Mouse (Mus musculus): ENCODE data around the gene Kremen2. TPM values are rescaled to one million over a fixed set of nuclear protein-coding genes. Genes with fewer than 3 reads are reported as not detected.

Kremen2 gene
- polyA plus RNA-seq, 1 experiment: 0.96 TPM

DNA sequence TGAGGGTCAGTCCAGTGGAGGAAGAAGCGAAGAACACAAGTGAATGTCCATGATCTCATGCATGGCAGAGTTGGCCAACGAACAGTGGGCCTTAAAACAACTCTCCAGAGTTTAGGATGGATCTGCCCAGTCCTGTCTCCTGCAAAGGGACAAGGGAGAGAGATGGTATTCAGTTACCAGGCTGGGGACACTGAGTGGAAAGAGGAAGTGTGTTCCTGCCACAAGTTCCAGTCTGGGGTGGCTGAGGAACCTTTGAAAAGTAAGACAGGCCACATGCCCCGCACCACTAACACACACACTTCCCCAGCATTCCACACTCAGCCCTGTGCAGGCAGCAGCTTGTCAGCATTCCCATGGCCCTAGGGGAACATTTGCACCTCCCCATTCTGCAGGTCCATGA, 1.1 kb upstream of the Kremen2 start:
- H3K4me1 ChIP-seq (ENCODE audit: control insufficient read depth, insufficient read depth, low read length): no peaks in the 10 kb centered on the region
- no peak for TF ChIP-seq CTCF (IDR thresholded peaks at IDR 0.05; ENCODE audit: extremely low read depth, insufficient read depth, low read length)
- TF ChIP-seq POLR2A (IDR thresholded peaks at IDR 0.05; ENCODE audit: extremely low read depth, insufficient read depth, low read length): no peak
- no peak overlapping the region for H3K4me3 ChIP-seq (ENCODE audit: insufficient read depth, low read length)
- no peak overlapping the region for H3K27ac ChIP-seq (ENCODE audit: insufficient read depth, low read length)

DNA sequence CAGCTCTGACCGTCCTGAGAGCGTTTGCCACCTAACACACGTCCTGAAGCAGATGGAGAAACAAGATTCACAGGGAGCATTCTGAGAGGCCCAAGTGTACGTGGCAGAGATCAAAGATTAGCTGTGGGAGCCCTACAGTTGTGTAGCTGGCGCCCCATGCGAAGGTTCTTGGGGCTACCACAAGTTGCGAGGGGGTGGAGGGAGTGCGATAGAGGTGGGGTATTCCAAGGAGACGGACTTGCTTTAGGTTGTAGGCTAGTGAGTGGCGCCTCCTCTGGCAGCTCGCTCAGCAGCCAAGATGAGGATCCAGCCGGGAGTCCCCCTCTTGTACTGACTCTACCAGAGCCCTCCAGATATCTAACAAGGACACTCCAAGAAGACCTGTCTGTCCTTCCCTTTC, 678 bp upstream of the Kremen2 start:
- Histone ChIP-seq H3K27ac (ENCODE audit: insufficient read depth, low read length) (no peak overlapping the region), H3K4me3 (ENCODE audit: insufficient read depth, low read length) (no peak overlapping the region), H3K4me1 (ENCODE audit: control insufficient read depth, insufficient read depth, low read length) (no peaks in the 10 kb centered on the region)
- no peak for TF ChIP-seq CTCF (IDR thresholded peaks at IDR 0.05; ENCODE audit: extremely low read depth, insufficient read depth, low read length)
- no peak for TF ChIP-seq POLR2A (IDR thresholded peaks at IDR 0.05; ENCODE audit: extremely low read depth, insufficient read depth, low read length)

DNA sequence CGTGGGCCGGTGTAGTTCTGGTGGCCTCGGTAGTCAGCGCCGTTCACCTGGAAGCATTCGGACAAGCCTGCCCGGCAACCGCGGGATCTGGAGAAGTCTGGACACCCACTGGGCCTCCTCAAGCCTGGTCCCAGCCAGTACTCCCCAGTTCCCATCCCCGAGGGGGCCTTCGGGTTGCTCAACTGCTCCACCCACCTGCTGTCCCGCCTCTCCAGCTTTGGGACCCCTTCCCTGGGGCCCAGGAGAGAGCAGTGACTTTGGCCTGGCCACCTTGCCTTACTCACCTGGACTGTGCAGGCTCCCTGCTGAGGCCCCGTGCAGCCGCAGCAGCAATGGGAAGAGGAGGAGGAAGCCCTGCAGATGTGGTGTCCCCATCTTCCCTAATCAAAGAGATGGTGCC, 982 bp downstream of the Kremen2 start:
- H3K4me3 ChIP-seq (ENCODE audit: insufficient read depth, low read length): no peak overlapping the region

DNA sequence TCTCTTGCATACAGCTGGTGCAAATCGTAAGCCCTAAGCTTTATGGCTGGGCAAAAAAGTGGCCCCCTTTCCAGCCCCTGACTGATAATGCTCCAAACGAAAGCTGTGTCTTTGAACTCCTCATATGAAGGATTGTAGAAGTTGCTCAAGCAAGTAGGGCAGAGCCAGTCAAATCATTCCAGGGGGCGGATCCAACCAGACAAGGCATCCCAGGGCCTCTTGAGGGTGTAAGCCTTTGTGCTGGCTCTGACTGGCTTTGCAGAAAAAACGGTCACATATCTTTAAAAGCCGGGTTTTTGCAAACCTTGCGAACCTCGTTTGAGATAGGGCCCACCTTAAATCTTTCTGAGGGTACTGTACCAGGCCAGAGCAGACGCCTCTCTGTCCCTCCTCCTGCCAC, 1.6 kb downstream of the Kremen2 start:
- Histone ChIP-seq H3K4me1 (ENCODE audit: control insufficient read depth, insufficient read depth, low read length) (no peaks in the 10 kb centered on the region; the same call in 1 of the 2 replicates), H3K4me3 (ENCODE audit: insufficient read depth, low read length) (no peak overlapping the region), H3K27ac (ENCODE audit: insufficient read depth, low read length) (no peak overlapping the region)
- TF ChIP-seq POLR2A (IDR thresholded peaks at IDR 0.05; ENCODE audit: extremely low read depth, insufficient read depth, low read length) (no peak), CTCF (IDR thresholded peaks at IDR 0.05; ENCODE audit: extremely low read depth, insufficient read depth, low read length) (no peak)

More for the DNA sequence above, 982 bp downstream of the Kremen2 start:
- TF ChIP-seq POLR2A (IDR thresholded peaks at IDR 0.05; ENCODE audit: extremely low read depth, insufficient read depth, low read length): no peak
- no peaks in the 10 kb centered on the region for H3K4me1 ChIP-seq (ENCODE audit: control insufficient read depth, insufficient read depth, low read length)
- no peak overlapping the region for H3K27ac ChIP-seq (ENCODE audit: insufficient read depth, low read length)

DNA sequence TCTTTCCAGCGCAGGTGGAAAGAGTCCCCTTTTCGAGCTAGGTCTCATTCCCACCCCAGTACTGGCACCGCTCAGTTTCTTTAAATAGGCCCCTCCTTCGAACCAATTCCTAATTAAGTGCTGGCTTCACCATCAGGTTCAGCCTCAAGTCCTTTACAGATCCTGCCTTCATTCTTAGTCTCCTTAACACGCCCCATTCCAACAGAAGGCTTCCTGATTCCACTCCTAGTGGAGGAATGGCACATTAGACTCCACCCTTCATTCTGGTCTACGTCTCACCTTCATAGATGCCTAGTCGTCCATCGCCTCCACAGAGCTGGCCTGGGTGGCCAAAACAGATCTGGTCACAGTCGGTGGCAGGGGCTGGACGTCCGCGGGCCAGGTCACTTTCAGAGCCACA, 2.7 kb downstream of the Kremen2 start:
- TF ChIP-seq CTCF (IDR thresholded peaks at IDR 0.05; ENCODE audit: extremely low read depth, insufficient read depth, low read length) (no peak), POLR2A (IDR thresholded peaks at IDR 0.05; ENCODE audit: extremely low read depth, insufficient read depth, low read length) (no peak)
- no peak overlapping the region for H3K27ac ChIP-seq (ENCODE audit: insufficient read depth, low read length)
- no peak overlapping the region for H3K4me3 ChIP-seq (ENCODE audit: insufficient read depth, low read length)
- H3K4me1 ChIP-seq (ENCODE audit: control insufficient read depth, insufficient read depth, low read length): peaks cover 2% of the 10 kb centered on the region; the same call in 1 of the 2 replicates

DNA sequence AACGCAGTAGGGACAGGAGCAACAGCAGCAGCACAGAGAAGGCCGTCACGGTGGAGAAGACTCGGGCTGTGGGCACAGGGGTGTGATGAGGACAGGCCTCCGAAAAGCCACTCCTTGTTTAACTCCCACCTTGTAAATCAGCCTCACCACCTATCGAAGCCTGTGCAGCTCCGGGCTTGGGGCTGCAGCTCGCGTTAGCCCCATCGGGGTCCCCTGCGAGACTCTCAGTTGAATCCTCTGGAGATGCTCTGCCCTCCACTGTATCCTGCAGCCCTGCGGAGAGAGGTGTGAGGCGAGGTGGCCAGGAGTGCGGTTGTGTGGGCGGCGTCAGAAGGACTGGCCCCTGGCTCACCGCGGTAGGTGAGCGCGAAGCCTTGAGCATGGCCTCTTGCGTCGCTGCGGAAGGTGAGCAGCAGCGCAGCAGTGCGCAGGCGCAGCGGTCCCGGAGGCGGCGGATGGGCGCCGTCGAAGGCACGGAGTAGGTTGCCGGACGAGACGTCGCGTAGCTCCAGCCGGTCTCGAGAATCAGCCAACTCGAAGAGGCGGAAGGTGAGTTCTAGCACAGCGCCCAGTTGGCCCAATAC, 3.3 kb downstream of the Kremen2 start:
- Histone ChIP-seq H3K27ac (ENCODE audit: insufficient read depth, low read length) (no peak overlapping the region), H3K4me1 (ENCODE audit: control insufficient read depth, insufficient read depth, low read length) (peaks cover 2% of the 10 kb centered on the region; the same call in 1 of the 2 replicates), H3K4me3 (ENCODE audit: insufficient read depth, low read length) (peak overlapping the region; percentile 21; the same call in 1 of the 2 replicates)
- no peak for TF ChIP-seq CTCF (IDR thresholded peaks at IDR 0.05; ENCODE audit: extremely low read depth, insufficient read depth, low read length)
- no peak for TF ChIP-seq POLR2A (IDR thresholded peaks at IDR 0.05; ENCODE audit: extremely low read depth, insufficient read depth, low read length)

DNA sequence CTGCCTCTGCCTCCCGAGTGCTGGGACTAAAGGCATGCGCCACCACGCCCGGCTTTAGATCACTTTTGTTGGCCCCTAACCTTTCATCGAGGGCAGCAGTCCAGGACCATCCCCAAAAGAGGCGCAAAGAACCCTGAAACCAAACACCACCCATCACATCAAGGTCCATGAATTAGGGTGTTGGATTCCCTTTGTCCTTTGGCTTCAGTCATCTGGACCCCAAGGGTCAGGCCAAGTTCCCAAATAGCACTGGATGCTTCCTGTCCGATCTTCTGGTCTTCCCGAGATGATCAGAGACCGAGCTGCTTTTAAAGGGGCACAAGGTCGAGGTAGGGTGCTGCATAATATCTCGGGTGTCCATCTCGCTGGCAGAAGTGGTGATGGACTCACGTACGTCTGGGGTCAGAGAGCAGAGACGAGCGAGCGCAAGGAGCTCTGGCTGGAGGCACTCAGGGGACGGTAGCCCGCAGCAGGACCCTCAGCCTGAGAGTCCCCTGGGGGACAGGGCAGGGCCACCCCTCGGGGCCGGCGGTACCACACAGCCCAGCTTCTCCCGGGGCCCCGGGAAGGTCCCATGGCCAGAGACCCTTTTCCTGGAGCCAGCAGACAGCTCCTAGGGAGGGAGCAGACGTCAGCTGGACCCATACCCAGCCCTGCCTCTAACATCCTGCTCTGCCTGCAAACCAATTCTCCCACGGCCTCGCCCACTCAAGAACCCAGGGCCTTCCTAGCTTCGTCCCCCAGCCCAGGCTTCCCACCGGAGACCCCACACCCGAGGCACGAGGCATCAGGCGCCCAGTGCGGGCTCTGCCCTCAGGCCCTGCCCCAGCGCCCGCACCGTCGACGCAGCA, 4.0 kb downstream of the Kremen2 start:
- H3K27ac ChIP-seq (ENCODE audit: insufficient read depth, low read length): no peak overlapping the region
- H3K4me1 ChIP-seq (ENCODE audit: control insufficient read depth, insufficient read depth, low read length): peaks cover 2% of the 10 kb centered on the region; the same call in 1 of the 2 replicates
- no peak overlapping the region for H3K4me3 ChIP-seq (ENCODE audit: insufficient read depth, low read length)
- no peak for TF ChIP-seq CTCF (IDR thresholded peaks at IDR 0.05; ENCODE audit: extremely low read depth, insufficient read depth, low read length)
- no peak for TF ChIP-seq POLR2A (IDR thresholded peaks at IDR 0.05; ENCODE audit: extremely low read depth, insufficient read depth, low read length)

DNA sequence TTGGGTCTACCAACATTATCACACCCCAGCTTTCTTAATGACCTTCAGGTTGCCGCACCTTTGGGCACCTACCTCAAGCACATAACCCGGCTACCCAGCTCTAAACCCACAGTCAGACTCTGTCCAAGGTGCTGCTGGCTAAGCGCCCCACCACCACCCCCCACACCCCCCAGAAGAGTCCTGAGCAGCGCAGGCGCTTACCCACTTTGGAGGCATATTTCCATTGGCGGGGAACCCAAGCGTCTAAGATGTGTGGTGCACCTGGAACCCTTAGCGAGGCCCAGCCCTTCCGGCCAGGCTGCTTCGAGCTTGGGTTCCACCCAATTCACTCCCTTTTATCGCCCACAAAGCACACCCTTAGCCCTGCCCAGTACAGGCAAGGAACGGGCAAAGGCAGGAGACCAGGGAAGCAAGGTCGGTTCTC, 5.0 kb downstream of the Kremen2 start, which contains the start of gene Paqr4:
TSS of gene Paqr4 (minus strand) at position 270 of the 424 bp plus-strand sequence.
- Histone ChIP-seq H3K27ac (ENCODE audit: insufficient read depth, low read length) (peak within 1 kb of the TSS; percentile 84), H3K4me1 (ENCODE audit: control insufficient read depth, insufficient read depth, low read length) (peaks cover 2% of the 10 kb centered on the region; the same call in 1 of the 2 replicates), H3K4me3 (ENCODE audit: insufficient read depth, low read length) (peak within 1 kb of the TSS; percentile 68)
- TF ChIP-seq POLR2A (IDR thresholded peaks at IDR 0.05; ENCODE audit: extremely low read depth, insufficient read depth, low read length): no peak
- TF ChIP-seq CTCF (IDR thresholded peaks at IDR 0.05; ENCODE audit: extremely low read depth, insufficient read depth, low read length): no peak

DNA sequence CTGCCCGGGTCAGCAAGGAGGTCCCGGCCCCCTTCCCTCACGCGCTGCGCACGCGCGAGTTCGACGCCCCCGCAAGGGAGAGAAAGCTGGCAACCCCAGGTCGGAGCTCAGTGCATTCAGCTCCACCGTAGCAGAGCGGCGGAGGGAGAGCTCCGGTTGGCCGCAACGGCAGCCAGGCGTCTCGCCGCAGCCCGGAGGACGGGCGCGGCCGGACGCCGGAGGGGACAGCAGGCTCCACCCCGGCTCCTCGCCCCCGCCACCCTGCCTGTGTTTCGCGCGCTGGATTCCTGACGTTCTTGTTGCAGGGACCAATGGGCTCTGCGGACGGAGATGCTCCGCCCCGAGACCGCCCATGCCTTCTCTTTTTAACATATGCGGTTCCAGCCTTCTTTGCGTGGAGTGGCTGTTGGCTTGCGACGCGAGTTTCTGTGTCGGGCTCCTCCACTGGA, 5.5 kb downstream of the Kremen2 start:
- TF ChIP-seq CTCF (IDR thresholded peaks at IDR 0.05; ENCODE audit: extremely low read depth, insufficient read depth, low read length): no peak
- peak; percentile 57; the same call in 1 of the 2 replicates for TF ChIP-seq POLR2A (IDR thresholded peaks at IDR 0.05; ENCODE audit: extremely low read depth, insufficient read depth, low read length)
- H3K27ac ChIP-seq (ENCODE audit: insufficient read depth, low read length): peak overlapping the region; percentile 84
- peaks cover 2% of the 10 kb centered on the region; the same call in 1 of the 2 replicates for H3K4me1 ChIP-seq (ENCODE audit: control insufficient read depth, insufficient read depth, low read length)
- H3K4me3 ChIP-seq (ENCODE audit: insufficient read depth, low read length): peak overlapping the region; percentile 68

All from cortical plate, adult 2 months (tissue).